15 mouse cellular contexts compared by ENCODE assay signal in the genomic region with DNA sequence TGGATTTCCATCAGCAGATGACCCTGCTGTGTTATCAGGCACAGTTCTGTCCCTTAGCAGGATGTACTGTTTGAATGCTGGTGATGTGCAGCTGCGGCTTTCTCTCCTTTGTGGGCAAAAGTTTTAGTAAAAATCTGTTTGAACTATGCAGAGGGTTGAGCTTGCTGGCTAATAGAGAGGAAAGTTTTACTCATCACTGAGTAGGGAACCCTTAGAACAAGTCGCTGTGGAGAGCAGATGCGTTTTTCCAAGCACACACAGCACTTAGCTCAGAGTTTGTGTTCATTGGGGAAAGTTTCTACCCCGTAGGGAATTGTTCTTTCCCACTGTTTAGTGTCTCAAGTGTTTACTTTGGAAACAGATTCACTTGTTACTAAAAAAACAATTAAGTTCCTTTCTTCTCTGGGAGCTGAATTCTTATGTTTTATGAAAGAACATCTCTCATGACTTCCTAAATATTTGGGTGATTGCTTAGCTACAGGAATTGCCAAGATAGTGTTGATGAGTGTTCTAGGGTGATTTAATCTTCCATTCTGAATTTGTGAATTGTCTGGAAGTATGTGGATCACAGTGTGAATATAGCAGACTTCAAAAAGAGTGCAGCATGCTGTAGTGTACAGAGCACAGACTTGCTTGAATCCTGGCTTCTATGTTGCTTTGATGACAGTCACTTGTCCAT. TPM values are rescaled to one million over a fixed set of nuclear protein-coding genes. Genes with fewer than 3 reads are reported as not detected.
DNase-seq lines count a peak whose midpoint lies in the region; ATAC-seq and TF ChIP-seq lines count a peak whose summit lies in the region.
"Had no signal": no experiment of that assay in that cellular context is flagged by ENCODE, and none has a peak within 500 bp of the region (broad histone marks: within the 10 kb centered on the region; RNA-seq: fewer than 3 reads in every experiment).

No protein-coding gene starts in this region.

- H3K79me2 ChIP-seq in heart, adult 2 months (replicated peaks; ENCODE audit: control insufficient read depth, insufficient read depth, low read length): no peaks in the 10 kb centered on the region; the same call in 1 of the 2 replicates

- H3K36me3 ChIP-seq in heart, adult 2 months (ENCODE audit: control insufficient read depth, insufficient read depth, low read length): peaks cover 29% of the 10 kb centered on the region

- H3K9ac ChIP-seq in heart, adult 2 months (ENCODE audit: low read depth, low read length): no peak overlapping the region
- H3K9ac ChIP-seq: embryonic facial prominence, embryonic 15.5 days; midbrain, embryonic 12.5 days had no signal

- H3K4me3 ChIP-seq in heart, adult 2 months: no peak overlapping the region
- H3K4me3 ChIP-seq: embryonic facial prominence, embryonic 15.5 days; hindbrain, embryonic 10.5 days; midbrain, embryonic 12.5 days had no signal

- TF ChIP-seq POLR2A in heart, adult 2 months (IDR thresholded peaks at IDR 0.05; ENCODE audit: insufficient read depth, low read depth, low read length): peak; percentile 26; the same call in 1 of the 2 replicates

- no peak for TF ChIP-seq EP300 in heart, adult 2 months (IDR thresholded peaks at IDR 0.05; ENCODE audit: insufficient read depth, low read depth, low read length)

- peak; percentile 27 for DNase-seq in kidney, postnatal 14 days
- DNase-seq in kidney, postnatal 4 days: no peak
- peak; percentile 86 for DNase-seq in Muller cell, postnatal 12 days (ENCODE audit: inconsistent ontology term)
- DNase-seq in heart, adult 2 months: peak in 1 of 2 experiments; percentile 28
- DNase-seq in heart, postnatal 25 days (ENCODE audit: low spot score): peak; percentile 8
- DNase-seq in cerebellum, postnatal 4 days (ENCODE audit: low spot score in 2 of 2): no peak
- no peak for DNase-seq in adrenal gland, postnatal 25 days
- DNase-seq: cerebellum, adult 9-11 months; kidney, postnatal 10 days; lung, adult 2 months; right cerebral cortex, postnatal 14 days had no signal

- WGBS in heart, adult 2 months: 34% methylated on average over 4 of the region's 4 CpGs

- H3K27ac ChIP-seq in heart, adult 2 months: peak overlapping the region; percentile 52
- H3K27ac ChIP-seq: embryonic facial prominence, embryonic 15.5 days; hindbrain, embryonic 10.5 days; midbrain, embryonic 12.5 days had no signal

- no peak for ATAC-seq in frontal cortex, adult (ENCODE audit: low TSS enrichment)

- intact Hi-C loops in heart, adult 2 months (cut with DNase I): no loop called here
- intact Hi-C loops in heart, postnatal 25 days (cut with DNase I): no loop called here

- H3K27me3 ChIP-seq in heart, adult 2 months (ENCODE audit: control insufficient read depth, insufficient read depth, low read length): no peaks in the 10 kb centered on the region
- H3K27me3 ChIP-seq: embryonic facial prominence, embryonic 15.5 days; midbrain, embryonic 12.5 days had no signal

- peaks cover 4% of the 10 kb centered on the region for H3K4me1 ChIP-seq in heart, adult 2 months (ENCODE audit: control insufficient read depth, insufficient read depth, low read length)
- H3K4me1 ChIP-seq: embryonic facial prominence, embryonic 15.5 days; midbrain, embryonic 12.5 days had no signal

- no peak for TF ChIP-seq CTCF in heart, adult 2 months (IDR thresholded peaks at IDR 0.05)

RNA-seq across cellular contexts. Expression of a gene that starts 45.2 kb away (rescaled TPM):
- 10 to 100 TPM; 15.7 to 15.8 TPM for total RNA-seq in heart, adult 2 months (2021)
- 12.1 and 21.7 TPM in 2 replicates for polyA plus RNA-seq in heart, adult 2 months (2012; rRNA removed)
- 10 to 100 TPM; 16.6 to 18.5 TPM for total RNA-seq in heart, postnatal 25 days (2021)
- total RNA-seq in adrenal gland, postnatal 25 days (2021): 42.1 and 49.1 TPM in 2 replicates

Comparison
In these comparisons a context has a peak if more than half of its experiments do, and no peak if none do; other contexts are left out.
1. DNase-seq: peak in kidney, postnatal 14 days (single experiment), Muller cell, postnatal 12 days (single experiment) and heart, postnatal 25 days (single experiment); none in kidney, postnatal 4 days (0 of 2), cerebellum, postnatal 4 days (0 of 2) and adrenal gland, postnatal 25 days (single experiment).